22 mouse cellular contexts compared by ENCODE assay signal in the genomic region with DNA sequence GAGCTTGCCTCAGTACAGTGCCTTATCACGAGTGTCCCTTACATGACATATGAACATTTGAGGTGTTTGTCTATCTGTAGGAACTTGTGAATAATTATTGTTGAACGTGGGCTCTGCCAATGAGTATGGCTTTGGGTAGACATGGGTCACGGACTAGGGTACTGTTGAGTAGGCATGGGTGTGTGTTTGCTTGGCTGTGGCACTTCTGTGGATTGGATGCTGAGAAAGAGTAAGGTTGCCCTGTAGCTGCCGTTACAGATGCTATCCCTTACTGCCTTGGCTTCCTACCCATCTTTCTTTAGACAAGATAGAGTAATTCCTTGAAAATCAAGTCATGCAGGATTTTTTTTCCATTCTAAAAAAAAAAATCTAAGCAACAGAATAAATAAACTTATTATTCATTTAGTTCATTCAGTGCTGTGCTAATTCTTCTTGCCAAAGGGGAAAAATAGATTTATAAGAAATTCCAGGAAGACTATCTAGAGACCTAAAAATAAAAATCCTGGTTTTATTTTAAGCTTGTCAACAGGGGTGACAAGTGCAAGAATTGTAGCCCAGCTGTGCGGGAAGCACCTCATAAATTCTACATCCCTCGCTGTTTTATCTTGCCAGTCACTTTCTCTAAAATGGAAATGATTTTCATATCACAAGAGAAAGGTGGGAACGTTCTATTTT. TPM values are rescaled to one million over a fixed set of nuclear protein-coding genes. Genes with fewer than 3 reads are reported as not detected.
DNase-seq lines count a peak whose midpoint lies in the region; ATAC-seq and TF ChIP-seq lines count a peak whose summit lies in the region.
"Had no signal": no experiment of that assay in that cellular context is flagged by ENCODE, and none has a peak within 500 bp of the region (broad histone marks: within the 10 kb centered on the region; RNA-seq: fewer than 3 reads in every experiment).

No protein-coding gene starts in this region.

- H3K36me3 ChIP-seq in heart, embryonic 10.5 days: 0 out of 2 replicates have a peak, but pooled peaks cover 2% of the 10 kb centered on the region
- no peaks in the 10 kb centered on the region for H3K36me3 ChIP-seq in kidney, adult 2 months (ENCODE audit: control insufficient read depth, insufficient read depth, low read length)
- H3K36me3 ChIP-seq in midbrain, embryonic 16.5 days (ENCODE audit: control insufficient read depth, insufficient read depth, low read length): no peaks in the 10 kb centered on the region
- 0 out of 2 replicates have a peak, but pooled peaks cover 3% of the 10 kb centered on the region for H3K36me3 ChIP-seq in midbrain, embryonic 10.5 days
- H3K36me3 ChIP-seq: embryonic facial prominence, embryonic 15.5 days; hindbrain, embryonic 15.5 days; stomach, embryonic 15.5 days had no signal

- 0 out of 2 replicates have a peak overlapping the region, but pooled peaks have one; percentile 12 for H3K4me2 ChIP-seq in midbrain, embryonic 16.5 days (ENCODE audit: low read length)
- H3K4me2 ChIP-seq: embryonic facial prominence, embryonic 15.5 days; hindbrain, embryonic 15.5 days; stomach, embryonic 15.5 days had no signal

- no peak for TF ChIP-seq POLR2A in kidney, adult 2 months (IDR thresholded peaks at IDR 0.05; ENCODE audit: low read depth, low read length)

- no peak for TF ChIP-seq CTCF in kidney, adult 2 months (conservative IDR thresholded peaks at IDR 0.05; ENCODE audit: insufficient read depth, insufficient read length, low read depth, low read length)

- no peaks in the 10 kb centered on the region for H3K27me3 ChIP-seq in heart, embryonic 10.5 days (ENCODE audit: insufficient read depth, poor library complexity, severe bottlenecking)
- H3K27me3 ChIP-seq in kidney, adult 2 months (replicated peaks; ENCODE audit: control insufficient read depth, insufficient read depth, low read length): no peaks in the 10 kb centered on the region
- no peaks in the 10 kb centered on the region for H3K27me3 ChIP-seq in midbrain, embryonic 16.5 days (ENCODE audit: control insufficient read depth, insufficient read depth, low read depth, low read length)
- H3K27me3 ChIP-seq in midbrain, embryonic 10.5 days (ENCODE audit: low read depth, poor library complexity, severe bottlenecking): no peaks in the 10 kb centered on the region
- H3K27me3 ChIP-seq: CH12.LX; embryonic facial prominence, embryonic 15.5 days; hindbrain, embryonic 15.5 days; stomach, embryonic 15.5 days had no signal

- no peak for ATAC-seq in midbrain, embryonic 16.5 days
- ATAC-seq: forebrain, postnatal 0 days; intestine, embryonic 16.5 days had no signal

- DNase-seq in heart, embryonic 10.5 days (ENCODE audit: low spot score): no peak
- DNase-seq in heart, adult 9 months (ENCODE audit: low spot score in 2 of 2): no peak
- DNase-seq in kidney, adult 2 months: peak; percentile 34
- no peak for DNase-seq in kidney, adult 9 months
- no peak for DNase-seq in midbrain, embryonic 10.5 days (ENCODE audit: low spot score)
- no peak for DNase-seq in left cerebral cortex, adult 11 months (ENCODE audit: low spot score)
- DNase-seq: adrenal gland, postnatal 36 days; cerebellum, adult 11-12 months; cerebellum, postnatal 14 days; forebrain, postnatal 0 days; kidney, postnatal 4 days; layer of hippocampus, adult 9-11 months; retina, postnatal 1 day; thymus, adult 18-20 months; thymus, postnatal 4 days had no signal

- H3K4me1 ChIP-seq in heart, embryonic 10.5 days: peaks cover 24% of the 10 kb centered on the region
- no peaks in the 10 kb centered on the region for H3K4me1 ChIP-seq in kidney, adult 2 months (ENCODE audit: control insufficient read depth, insufficient read depth, low read length)
- H3K4me1 ChIP-seq in midbrain, embryonic 16.5 days (ENCODE audit: control insufficient read depth, insufficient read depth, low read length): peaks cover 17% of the 10 kb centered on the region
- H3K4me1 ChIP-seq in midbrain, embryonic 10.5 days: peaks cover 14% of the 10 kb centered on the region
- H3K4me1 ChIP-seq: stomach, embryonic 15.5 days had no signal

- H3K27ac ChIP-seq in heart, embryonic 10.5 days: 0 out of 2 replicates have a peak overlapping the region, but pooled peaks have one; percentile 29
- H3K27ac ChIP-seq in kidney, adult 2 months (ENCODE audit: insufficient read depth, low read depth, low read length): no peak overlapping the region
- 0 out of 2 replicates have a peak overlapping the region, but pooled peaks have one; percentile 22 for H3K27ac ChIP-seq in midbrain, embryonic 16.5 days (ENCODE audit: low read length)
- H3K27ac ChIP-seq in midbrain, embryonic 10.5 days (replicated peaks): no peak overlapping the region
- H3K27ac ChIP-seq: embryonic facial prominence, embryonic 15.5 days; hindbrain, embryonic 15.5 days; liver, embryonic 14.5 days; stomach, embryonic 15.5 days had no signal

- H3K9me3 ChIP-seq in heart, embryonic 10.5 days: no peaks in the 10 kb centered on the region
- H3K9me3 ChIP-seq in midbrain, embryonic 16.5 days (replicated peaks; ENCODE audit: control insufficient read depth, low read length, poor library complexity, severe bottlenecking): no peaks in the 10 kb centered on the region
- H3K9me3 ChIP-seq in midbrain, embryonic 10.5 days (replicated peaks): no peaks in the 10 kb centered on the region
- H3K9me3 ChIP-seq: embryonic facial prominence, embryonic 15.5 days; hindbrain, embryonic 15.5 days; stomach, embryonic 15.5 days had no signal

- WGBS in heart, embryonic 10.5 days: 60% methylated on average over 7 of the region's 7 CpGs
- WGBS in kidney, adult 2 months: 60% methylated on average over 7 of the region's 7 CpGs
- WGBS in midbrain, embryonic 16.5 days: 76% methylated on average over 7 of the region's 7 CpGs
- 92% methylated on average over 7 of the region's 7 CpGs for WGBS in midbrain, embryonic 10.5 days

- no peak overlapping the region for H3K9ac ChIP-seq in midbrain, embryonic 16.5 days (ENCODE audit: low read depth, low read length)
- H3K9ac ChIP-seq: embryonic facial prominence, embryonic 15.5 days; forebrain, postnatal 0 days; hindbrain, embryonic 15.5 days; liver, embryonic 14.5 days; stomach, embryonic 15.5 days had no signal

- no peak overlapping the region for H3K4me3 ChIP-seq in heart, embryonic 10.5 days
- no peak overlapping the region for H3K4me3 ChIP-seq in kidney, adult 2 months (ENCODE audit: insufficient read depth, low read depth, low read length)
- no peak overlapping the region for H3K4me3 ChIP-seq in midbrain, embryonic 16.5 days (ENCODE audit: low read depth, low read length)
- no peak overlapping the region for H3K4me3 ChIP-seq in midbrain, embryonic 10.5 days
- H3K4me3 ChIP-seq: embryonic facial prominence, embryonic 15.5 days; hindbrain, embryonic 15.5 days; stomach, embryonic 15.5 days had no signal

RNA-seq across cellular contexts. Expression of gene Lhfp, which starts 45.3 kb away (rescaled TPM):
- polyA plus RNA-seq in heart, embryonic 10.5 days (2016; fragmentation: Nextera tagmentation; extraction: Ambion mirVana): 50.8 and 65.4 TPM in 2 replicates
- polyA plus RNA-seq in kidney, adult 2 months (2012; rRNA removed): 43.7 and 47.7 TPM in 2 replicates
- polyA plus RNA-seq in midbrain, embryonic 16.5 days (2015; fragmentation: Nextera tagmentation; extraction: Ambion mirVana): 58.5 and 64.1 TPM in 2 replicates
- polyA plus RNA-seq in midbrain, embryonic 10.5 days (2016; fragmentation: Nextera tagmentation; extraction: Ambion mirVana): 43.5 and 52.9 TPM in 2 replicates

Comparison
In these comparisons a context has a peak if more than half of its experiments do, and no peak if none do; other contexts are left out.
1. H3K27ac ChIP-seq: peak in heart, embryonic 10.5 days (single experiment) and midbrain, embryonic 16.5 days (single experiment); none in kidney, adult 2 months (single experiment) and midbrain, embryonic 10.5 days (single experiment).